Mouse (Mus musculus) neural tube, embryonic 12.5 days (tissue): ENCODE results near the gene Cald1. TPM values are rescaled to one million over a fixed set of nuclear protein-coding genes. Genes with fewer than 3 reads are reported as not detected.

Experiments
- ATAC-seq: fragments of 200-750 bp; cut with Nextera tagmentation; 2 replicates; pipeline ENCODE4 v1.8.0; 2017; ENCODE audit warnings: low read depth, mild to moderate bottlenecking, moderate TSS enrichment, moderate library complexity; ENCODE audit not compliant: low FRiP score
- H3K27ac ChIP-seq: fragments of 300-500 bp; sonication (generic); 2 replicates; pipeline ENCODE4 v1.5.1; 2016
- H3K27me3 ChIP-seq: fragments of 300-500 bp; sonication (generic); replicated peaks from 2 replicates; pipeline ENCODE4 v1.6.1; 2016; ENCODE audit warnings: mild to moderate bottlenecking
- H3K36me3 ChIP-seq: fragments of 300-500 bp; sonication (generic); 2 replicates; pipeline ENCODE4 v1.6.1; 2016; ENCODE audit warnings: mild to moderate bottlenecking
- H3K4me1 ChIP-seq: fragments of 300-500 bp; sonication (generic); 2 replicates; pipeline ENCODE4 v1.6.1; 2016
- H3K4me2 ChIP-seq: fragments of 300-500 bp; sonication (generic); replicated peaks from 2 replicates; pipeline ENCODE4 v1.6.1; 2016; ENCODE audit warnings: mild to moderate bottlenecking
- H3K4me3 ChIP-seq: fragments of 300-500 bp; sonication (generic); 2 replicates; pipeline ENCODE4 v1.5.1; 2016
- H3K9ac ChIP-seq: fragments of 300-500 bp; sonication (generic); 2 replicates; pipeline ENCODE4 v1.6.1; 2016; ENCODE audit warnings: mild to moderate bottlenecking
- H3K9me3 ChIP-seq: fragments of 300-500 bp; sonication (generic); 2 replicates; pipeline ENCODE4 v1.6.1; 2016; ENCODE audit warnings: mild to moderate bottlenecking
- WGBS: fragments of 180-500 bp; shearing (Covaris S2); methylation state at CpG from one replicate; pipeline ENCODE4 v1.1.7; 2016; 5-methylcytosine and 5-hydroxymethylcytosine counted together
- polyA plus RNA-seq: library from polyadenylated mRNA; unstranded; fragments of >200 nt; fragmentation: Nextera tagmentation; extraction: Ambion mirVana; gene quantifications from 2 replicates; pipeline ENCODE4 v1.2.1, GENCODE M21; 2016

Gene Cald1
- polyA plus RNA-seq, 1 experiment from 2014 or later, result 90.0 TPM

DNA sequence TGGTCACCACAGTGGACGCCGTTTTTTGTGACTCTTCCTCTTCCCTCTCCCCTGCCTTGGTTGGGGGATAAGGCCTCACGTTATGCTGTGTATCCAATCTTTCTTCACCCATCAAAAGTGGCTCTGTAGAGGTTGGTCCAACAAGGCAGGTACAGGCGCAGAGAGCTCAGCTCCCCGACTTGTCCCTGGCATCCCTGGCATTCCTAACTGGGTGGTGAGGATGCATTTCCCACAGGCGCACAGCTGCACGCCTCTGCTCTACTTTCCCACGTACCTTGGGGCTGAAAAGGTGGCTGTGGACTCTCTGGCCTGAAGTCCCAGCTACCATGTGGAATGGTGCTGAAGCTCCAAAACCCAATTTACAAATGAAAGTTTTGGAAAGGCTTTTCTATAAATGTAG lies 115.5 kb downstream of the Cald1 start:
- Histone ChIP-seq H3K9me3 (no peaks in the 10 kb centered on the region), H3K9ac (no peak overlapping the region), H3K27me3 (no peaks in the 10 kb centered on the region), H3K4me3 (no peak overlapping the region), H3K27ac (no peak overlapping the region), H3K4me1 (peaks cover 23% of the 10 kb centered on the region), H3K36me3 (no peaks in the 10 kb centered on the region), H3K4me2 (no peak overlapping the region)
- WGBS, result 93% methylated on average over 8 of the region's 8 CpGs
- no peak for ATAC-seq

DNA sequence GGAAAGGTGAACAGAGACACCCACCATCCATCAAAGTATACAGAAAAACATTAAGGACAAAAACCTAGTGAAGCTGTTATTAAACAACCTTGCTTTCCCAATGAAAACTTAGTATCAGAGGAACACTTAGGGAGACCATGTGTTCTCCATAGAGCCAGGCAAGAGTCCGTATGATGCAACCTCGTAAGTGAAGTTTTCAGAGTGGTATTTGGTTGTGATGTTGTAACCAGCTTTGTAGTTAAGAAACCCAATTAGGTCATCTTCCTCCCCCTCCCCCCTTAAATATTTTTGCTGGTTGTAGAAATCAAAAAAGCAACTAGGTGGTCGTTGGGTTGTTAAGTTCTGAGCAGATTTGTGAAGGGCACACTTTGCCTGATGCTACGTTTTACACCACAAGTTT lies 116.3 kb downstream of the Cald1 start:
- Histone ChIP-seq H3K4me2 (no peak overlapping the region), H3K9me3 (no peaks in the 10 kb centered on the region), H3K4me1 (peaks cover 20% of the 10 kb centered on the region), H3K27me3 (no peaks in the 10 kb centered on the region), H3K36me3 (no peaks in the 10 kb centered on the region), H3K9ac (no peak overlapping the region), H3K27ac (no peak overlapping the region), H3K4me3 (no peak overlapping the region)
- no peak for ATAC-seq
- WGBS, result 88% methylated on average over 4 of the region's 4 CpGs

DNA sequence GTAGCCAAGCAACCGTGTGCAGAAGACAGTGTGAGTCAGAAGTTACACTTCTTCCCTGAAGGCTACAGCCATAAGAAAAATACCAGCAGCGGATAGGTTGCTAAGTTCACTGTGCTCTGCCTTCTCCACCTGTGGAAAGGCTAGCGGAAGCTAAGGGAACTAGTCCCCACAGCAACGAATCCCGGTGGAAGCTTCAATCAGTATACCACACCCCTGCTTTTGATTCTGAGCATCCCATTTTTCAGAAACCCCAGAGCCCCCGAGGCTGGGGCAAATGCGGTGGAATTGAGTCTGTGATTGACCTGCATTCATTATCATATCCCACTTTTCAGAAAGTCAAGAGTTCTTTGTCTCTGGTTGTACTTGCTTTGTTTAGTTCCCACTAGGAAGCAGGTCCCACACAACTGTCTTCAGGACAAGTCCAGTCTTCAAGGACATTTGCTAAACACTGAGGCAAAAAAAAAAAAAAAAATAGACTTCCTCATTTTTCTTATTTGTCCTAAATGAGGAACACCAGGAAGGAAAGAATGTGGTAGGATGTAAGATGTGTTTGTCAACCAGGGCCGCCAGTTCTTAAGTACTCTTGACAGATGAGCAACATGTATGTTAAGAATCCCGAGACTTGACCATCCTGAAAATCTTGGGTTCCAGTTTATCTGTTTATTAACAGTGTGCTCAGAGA lies 118.0 kb downstream of the Cald1 start:
- 90% methylated on average over 9 of the region's 9 CpGs for WGBS
- no peak overlapping the region for H3K9ac ChIP-seq
- H3K27ac ChIP-seq, result no peak overlapping the region
- ATAC-seq, result no peak
- H3K4me2 ChIP-seq, result no peak overlapping the region
- H3K36me3 ChIP-seq, result no peaks in the 10 kb centered on the region
- no peaks in the 10 kb centered on the region for H3K9me3 ChIP-seq
- peaks cover 4% of the 10 kb centered on the region for H3K4me1 ChIP-seq
- no peaks in the 10 kb centered on the region for H3K27me3 ChIP-seq
- H3K4me3 ChIP-seq, result no peak overlapping the region

DNA sequence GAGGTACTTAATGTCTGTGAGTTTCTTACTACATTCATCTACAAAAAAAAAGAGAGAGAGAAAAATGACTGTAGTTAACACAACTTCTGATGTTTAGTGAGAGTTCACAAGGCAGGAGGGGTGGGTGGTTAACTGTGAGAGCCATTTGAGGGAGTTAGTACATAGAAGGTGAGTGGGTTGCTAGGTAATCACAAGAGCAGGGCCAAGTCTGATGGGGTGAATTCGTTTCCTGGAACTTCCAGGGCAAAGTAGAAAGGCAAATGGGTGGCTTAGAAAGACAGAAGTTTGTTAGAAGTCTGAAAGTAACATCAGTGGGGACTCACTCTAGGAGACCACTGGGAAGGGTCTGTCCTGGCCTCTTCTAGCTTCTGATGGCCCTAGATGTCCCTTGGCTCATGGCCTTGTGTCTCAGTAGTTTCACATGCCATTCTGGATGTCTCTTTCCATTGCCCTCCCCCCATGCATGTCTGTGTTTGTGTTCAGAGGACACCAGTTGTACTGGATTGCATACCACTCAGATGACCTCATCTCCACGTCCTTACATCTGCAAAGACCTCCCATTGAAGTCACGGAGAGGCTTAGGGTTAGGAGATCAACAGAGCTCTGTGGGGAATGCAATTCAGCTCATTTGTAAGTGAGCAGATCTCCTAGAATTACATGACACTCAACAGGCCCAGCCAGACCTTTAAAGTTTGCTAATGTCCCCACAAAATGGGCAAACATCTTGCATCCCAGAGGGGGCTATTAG lies 118.8 kb downstream of the Cald1 start:
- H3K27ac ChIP-seq, result no peak overlapping the region
- H3K9ac ChIP-seq, result no peak overlapping the region
- H3K27me3 ChIP-seq, result no peaks in the 10 kb centered on the region
- 31% methylated on average over 3 of the region's 3 CpGs for whole genome bisulfite sequencing
- H3K4me2 ChIP-seq, result no peak overlapping the region
- no peak overlapping the region for H3K4me3 ChIP-seq
- ATAC-seq, result no peak
- peaks cover 3% of the 10 kb centered on the region for H3K4me1 ChIP-seq
- H3K9me3 ChIP-seq, result no peaks in the 10 kb centered on the region
- H3K36me3 ChIP-seq, result no peaks in the 10 kb centered on the region

DNA sequence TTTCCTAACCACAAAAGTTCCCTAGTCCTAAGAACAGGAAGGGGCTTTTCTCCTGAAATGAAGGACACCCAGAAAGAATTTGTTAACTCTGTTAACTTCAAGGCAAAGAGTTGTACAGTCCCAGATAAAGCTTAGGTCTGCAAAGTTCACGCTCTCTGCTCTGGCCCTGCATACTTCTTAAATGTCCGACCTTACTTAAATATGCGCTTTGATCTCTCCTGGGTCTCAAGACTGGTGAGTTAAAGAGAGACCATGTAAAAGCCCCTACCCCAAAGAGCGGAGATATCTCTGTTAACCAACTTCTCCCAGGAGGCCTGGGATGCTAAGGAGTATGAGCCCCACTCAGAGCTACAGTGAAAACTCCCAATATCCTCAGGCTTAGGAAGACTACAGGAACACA lies 119.4 kb downstream of the Cald1 start:
- no peaks in the 10 kb centered on the region for H3K27me3 ChIP-seq
- no peaks in the 10 kb centered on the region for H3K36me3 ChIP-seq
- H3K27ac ChIP-seq, result no peak overlapping the region
- peaks cover 3% of the 10 kb centered on the region for H3K4me1 ChIP-seq
- WGBS, result 79% methylated on average over 4 of the region's 4 CpGs
- no peak overlapping the region for H3K9ac ChIP-seq
- H3K4me3 ChIP-seq, result no peak overlapping the region
- no peak for ATAC-seq
- H3K4me2 ChIP-seq, result no peak overlapping the region
- H3K9me3 ChIP-seq, result no peaks in the 10 kb centered on the region

DNA sequence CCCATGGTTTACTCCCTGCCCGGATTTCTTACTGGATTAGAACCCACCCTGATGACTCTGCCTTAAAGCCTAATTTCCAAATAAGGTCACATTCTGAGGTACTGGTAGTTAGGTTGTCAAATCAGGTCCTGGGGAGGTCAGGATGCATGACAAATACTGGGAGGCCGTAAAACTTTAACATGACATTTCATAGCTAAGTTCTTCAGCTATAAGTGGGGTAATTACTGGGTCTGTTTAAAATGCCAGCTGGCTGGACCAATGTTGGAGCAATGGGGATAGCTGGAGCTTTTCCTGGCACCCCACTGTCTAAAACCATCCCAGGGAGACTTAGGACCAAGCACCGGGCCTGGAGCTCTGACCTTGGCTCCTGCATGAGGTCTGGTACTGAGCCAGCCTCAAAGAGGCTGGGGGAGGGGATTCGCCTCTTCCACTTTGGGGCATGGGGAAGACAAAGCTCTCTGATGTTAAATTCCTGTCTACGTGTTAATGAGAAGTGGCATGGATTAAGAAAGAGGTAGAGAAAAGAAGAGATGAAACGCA lies 120.9 kb downstream of the Cald1 start:
- Histone ChIP-seq H3K36me3 (no peaks in the 10 kb centered on the region), H3K9ac (no peak overlapping the region), H3K4me2 (no peak overlapping the region), H3K27me3 (no peaks in the 10 kb centered on the region), H3K27ac (no peak overlapping the region), H3K4me1 (peaks cover 3% of the 10 kb centered on the region; the same call in 1 of the 2 replicates), H3K4me3 (no peak overlapping the region), H3K9me3 (no peaks in the 10 kb centered on the region)
- ATAC-seq, result no peak
- 65% methylated on average over 6 of the region's 6 CpGs for WGBS

DNA sequence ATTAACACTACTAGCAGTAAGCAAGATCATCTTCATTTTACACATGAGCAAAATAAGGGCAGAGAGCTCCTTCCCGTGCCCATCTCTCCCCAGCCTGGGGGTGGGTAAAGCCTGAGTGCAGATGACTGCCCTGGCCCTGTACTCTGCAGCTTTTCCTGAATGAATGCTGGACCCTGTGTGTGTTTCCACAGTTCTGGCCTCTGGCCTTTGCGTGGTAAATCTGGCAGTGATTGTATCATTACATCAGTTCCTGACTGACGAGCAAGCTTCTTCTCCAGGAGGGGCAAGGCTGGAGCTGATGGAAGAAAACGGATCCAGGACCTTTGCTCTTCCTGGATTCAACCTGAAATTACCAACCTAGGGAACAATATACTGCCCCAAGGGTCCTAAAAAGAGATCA lies 122.1 kb downstream of the Cald1 start:
- Histone ChIP-seq H3K27ac (no peak overlapping the region), H3K4me1 (peaks cover 3% of the 10 kb centered on the region; the same call in 1 of the 2 replicates), H3K9me3 (no peaks in the 10 kb centered on the region), H3K4me2 (no peak overlapping the region), H3K9ac (no peak overlapping the region), H3K4me3 (no peak overlapping the region), H3K27me3 (no peaks in the 10 kb centered on the region), H3K36me3 (no peaks in the 10 kb centered on the region)
- ATAC-seq, result no peak
- WGBS, result 76% methylated on average over 4 of the region's 4 CpGs

DNA sequence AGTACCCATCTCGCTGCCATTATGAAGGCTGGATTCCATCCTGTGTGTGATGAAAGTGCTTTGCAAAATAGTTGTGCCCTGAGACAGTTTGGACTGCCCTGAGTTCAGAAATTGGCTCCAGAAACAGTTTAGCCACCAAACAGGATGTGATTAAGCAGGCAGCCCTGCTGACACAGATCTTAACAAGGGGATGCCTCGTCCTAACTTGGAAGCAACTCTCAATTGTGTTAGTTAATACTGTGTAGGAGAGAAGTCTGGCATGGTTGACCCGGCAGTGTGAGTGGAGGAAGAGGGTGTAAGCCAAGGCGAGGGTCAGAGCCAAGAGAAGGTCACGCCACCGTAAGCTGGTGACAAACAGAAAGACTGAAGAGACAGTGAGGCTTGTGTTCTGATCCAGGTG lies 123.4 kb downstream of the Cald1 start:
- H3K4me3 ChIP-seq, result no peak overlapping the region
- no peak overlapping the region for H3K4me2 ChIP-seq
- no peaks in the 10 kb centered on the region for H3K9me3 ChIP-seq
- ATAC-seq, result no peak
- 87% methylated on average over 6 of the region's 6 CpGs for WGBS
- H3K4me1 ChIP-seq, result peaks cover 6% of the 10 kb centered on the region; the same call in 1 of the 2 replicates
- H3K36me3 ChIP-seq, result no peaks in the 10 kb centered on the region
- H3K27ac ChIP-seq, result no peak overlapping the region
- H3K9ac ChIP-seq, result no peak overlapping the region
- H3K27me3 ChIP-seq, result no peaks in the 10 kb centered on the region

DNA sequence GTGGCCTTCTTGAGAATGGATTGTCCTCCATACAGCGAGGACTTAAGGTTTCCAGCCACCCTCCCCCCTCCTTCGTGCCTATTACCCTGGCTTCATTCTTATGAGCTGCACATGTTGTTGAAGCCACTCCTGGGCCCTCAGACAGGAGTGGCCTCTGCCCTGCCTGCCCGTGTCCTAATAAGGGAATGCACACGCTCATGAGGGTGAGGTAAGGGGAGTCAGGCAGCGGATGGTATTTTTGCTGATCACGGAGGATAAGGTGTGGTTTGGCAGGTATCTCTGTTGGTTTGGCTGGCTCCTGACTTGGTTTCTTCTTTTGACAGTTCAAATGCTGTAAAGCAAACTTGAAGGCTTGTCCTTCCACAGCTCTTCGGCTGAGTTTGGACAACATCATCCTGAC lies 124.4 kb downstream of the Cald1 start:
- no peak overlapping the region for H3K27ac ChIP-seq

DNA sequence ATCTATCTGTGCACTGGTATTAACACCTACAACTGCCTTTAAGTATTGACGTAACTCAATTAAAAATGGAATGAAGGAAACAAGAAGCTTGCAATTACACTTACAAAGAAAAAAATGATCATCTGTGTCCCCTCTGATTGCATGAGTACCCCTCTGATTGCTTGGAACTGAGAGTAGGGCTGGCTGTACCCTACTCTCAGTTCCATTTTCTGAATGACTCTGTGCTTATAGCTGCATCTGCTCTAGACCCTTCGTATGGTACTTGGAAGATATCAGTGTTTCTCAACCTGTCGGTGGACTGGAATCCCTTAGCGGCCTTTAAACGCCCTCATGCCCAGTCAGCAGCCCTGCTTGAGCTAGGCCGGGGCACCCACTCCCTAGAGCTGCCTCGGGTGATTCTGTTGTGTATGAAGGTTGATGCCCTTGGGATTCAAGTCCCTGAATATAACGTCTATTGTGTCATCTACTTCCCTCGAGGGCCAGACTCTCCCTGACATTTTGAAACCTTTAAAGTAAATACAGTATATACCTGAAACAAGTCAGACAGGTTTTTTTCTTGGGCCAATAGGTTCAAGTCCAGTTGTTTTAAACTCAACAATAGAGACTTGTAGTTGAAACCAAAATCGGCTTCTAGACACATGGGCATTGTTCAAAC lies 125.1 kb downstream of the Cald1 start:
- H3K36me3 ChIP-seq, result no peaks in the 10 kb centered on the region
- no peaks in the 10 kb centered on the region for H3K27me3 ChIP-seq
- no peak overlapping the region for H3K9ac ChIP-seq
- H3K4me3 ChIP-seq, result no peak overlapping the region
- no peaks in the 10 kb centered on the region for H3K9me3 ChIP-seq
- H3K4me2 ChIP-seq, result no peak overlapping the region
- WGBS, result 94% methylated on average over 10 of the region's 10 CpGs
- peaks cover 7% of the 10 kb centered on the region; the same call in 1 of the 2 replicates for H3K4me1 ChIP-seq
- no peak overlapping the region for H3K27ac ChIP-seq
- ATAC-seq, result no peak

More for the DNA sequence above, 124.4 kb downstream of the Cald1 start:
- Histone ChIP-seq H3K4me3 (no peak overlapping the region), H3K36me3 (no peaks in the 10 kb centered on the region), H3K9me3 (no peaks in the 10 kb centered on the region), H3K4me1 (peaks cover 7% of the 10 kb centered on the region; the same call in 1 of the 2 replicates), H3K4me2 (no peak overlapping the region), H3K27me3 (no peaks in the 10 kb centered on the region), H3K9ac (no peak overlapping the region)
- no peak for ATAC-seq
- WGBS, result 88% methylated on average over 7 of the region's 7 CpGs

DNA sequence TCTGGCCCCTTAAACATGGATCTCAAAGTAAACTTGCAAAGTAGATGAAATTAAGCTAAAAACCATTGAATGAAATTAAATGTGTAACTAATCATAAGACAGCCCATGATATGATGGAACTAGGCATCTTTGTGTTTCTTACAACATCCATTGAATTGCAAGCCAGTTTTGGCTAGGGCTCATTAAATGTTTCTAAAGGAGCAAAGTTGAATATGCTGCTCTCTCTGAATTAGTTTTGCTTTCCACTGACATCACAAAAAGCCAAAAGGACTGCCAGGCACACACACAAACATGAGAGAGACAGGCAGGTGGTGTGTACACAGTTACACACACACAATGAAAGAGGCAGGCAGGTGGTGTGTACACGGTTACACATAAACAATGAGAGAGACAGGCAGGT lies 127.4 kb downstream of the Cald1 start:
- H3K4me3 ChIP-seq, result no peak overlapping the region
- H3K27me3 ChIP-seq, result no peaks in the 10 kb centered on the region
- H3K27ac ChIP-seq, result no peak overlapping the region
- no peak overlapping the region for H3K4me2 ChIP-seq
- no peak overlapping the region for H3K9ac ChIP-seq
- peaks cover 13% of the 10 kb centered on the region; the same call in 1 of the 2 replicates for H3K4me1 ChIP-seq
- 84% methylated on average over 1 of the region's 1 CpGs for WGBS
- ATAC-seq, result no peak
- no peaks in the 10 kb centered on the region for H3K9me3 ChIP-seq
- no peaks in the 10 kb centered on the region for H3K36me3 ChIP-seq

DNA sequence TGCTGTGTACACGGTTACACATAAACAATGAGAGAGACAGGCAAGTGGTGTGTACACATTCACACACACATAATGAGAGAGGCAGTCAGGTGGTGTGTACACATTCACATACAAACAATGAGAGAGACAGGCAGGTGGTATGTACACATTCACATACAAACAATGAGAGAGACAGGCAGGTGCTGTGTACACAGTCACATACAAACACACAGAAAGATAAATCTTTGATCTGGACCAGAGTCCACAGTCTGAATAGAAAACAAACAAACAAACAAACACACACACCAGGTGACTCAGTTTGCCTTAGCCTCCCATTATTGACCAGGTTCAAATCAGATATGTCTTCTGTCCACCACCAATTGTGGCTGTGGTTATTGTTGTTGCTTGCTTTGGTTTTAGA lies 127.8 kb downstream of the Cald1 start:
- no peak for ATAC-seq
- Histone ChIP-seq H3K27me3 (no peaks in the 10 kb centered on the region), H3K36me3 (no peaks in the 10 kb centered on the region), H3K27ac (no peak overlapping the region), H3K9ac (no peak overlapping the region), H3K4me2 (no peak overlapping the region), H3K4me1 (peaks cover 17% of the 10 kb centered on the region; the same call in 1 of the 2 replicates), H3K4me3 (no peak overlapping the region), H3K9me3 (no peaks in the 10 kb centered on the region)
- 66% methylated on average over 1 of the region's 1 CpGs for WGBS
